Mouse (Mus musculus): Measurements from ENCODE around the gene Fnbp1.

- no peak for TF ChIP-seq CTCF (IDR thresholded peaks at IDR 0.05; ENCODE audit: borderline replicate concordance, control insufficient read depth, extremely low read depth, insufficient read depth, low read length, poor library complexity)
- no peak for TF ChIP-seq POLR2A (IDR thresholded peaks at IDR 0.05; ENCODE audit: control insufficient read depth, extremely low read depth, insufficient read depth, low read length, poor library complexity)
These were observed 23.0 kb downstream of the Fnbp1 start for GRCm38 (mm10) chr2:31118639-31119380.
